Mouse (Mus musculus) liver, adult 2 months (tissue): ENCODE results near the gene Creg1.

Experiments
- CTCF ChIP-seq: fragments of 200-500 bp; IDR thresholded peaks from 2 replicates; pipeline ENCODE4 v1.5.1; 2011; ENCODE audit warnings: low read depth, low read length, control low read depth
- POLR2A ChIP-seq: fragments of 200-500 bp; IDR thresholded peaks from 2 replicates; pipeline ENCODE4 v1.6.1; 2011; ENCODE audit warnings: low read length, control low read depth; ENCODE audit not compliant: insufficient read depth; ENCODE audit errors: extremely low read depth

GRCm38 (mm10) chr1:165816391-165816790 is 52.8 kb downstream of the Creg1 start:
- TF ChIP-seq CTCF (no peak), POLR2A (no peak)
